Mouse (Mus musculus): ENCODE data around the gene Tshz2. TPM values are rescaled to one million over a fixed set of nuclear protein-coding genes. Genes with fewer than 3 reads are reported as not detected.
A peak's percentile ranks its signal among the peaks of the same experiment; 100 is the strongest.
"Not testable (repeated sequence)": the region's sequence is repeated elsewhere in the genome, so short reads cannot be mapped to it uniquely, and the experiment has no call there.

The Tshz2 gene
- total RNA-seq, 1 experiment from 2014 or later = 41.8 TPM

DNA sequence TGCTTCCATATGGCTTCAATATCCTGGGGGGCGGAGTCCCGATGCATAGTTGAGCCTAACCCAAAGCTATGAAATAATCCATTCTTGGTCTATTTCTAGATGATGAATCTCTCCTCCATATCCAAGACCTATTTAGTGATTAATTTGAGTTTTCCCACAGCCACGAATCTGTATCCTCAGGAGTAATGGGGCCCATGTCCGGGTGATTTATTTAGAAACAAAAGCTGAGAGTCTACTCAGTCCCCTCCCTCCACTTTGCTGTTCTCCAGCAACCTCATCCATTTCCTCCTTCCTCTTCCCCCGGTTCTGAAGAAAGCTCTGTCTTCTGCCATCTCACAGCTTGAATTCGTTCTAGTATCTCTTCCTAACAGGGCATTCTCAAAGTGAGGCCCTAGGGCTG lies 125.3 kb downstream of the Tshz2 start:
- DNase-seq = no peak

- no peak for DNase-seq
These were observed 127.3 kb downstream of the Tshz2 start for GRCm38 (mm10) chr2:169760117-169760516.

GRCm38 (mm10) chr2:169761726-169762125 lies 128.9 kb downstream of the Tshz2 start:
- no peak for DNase-seq

DNA sequence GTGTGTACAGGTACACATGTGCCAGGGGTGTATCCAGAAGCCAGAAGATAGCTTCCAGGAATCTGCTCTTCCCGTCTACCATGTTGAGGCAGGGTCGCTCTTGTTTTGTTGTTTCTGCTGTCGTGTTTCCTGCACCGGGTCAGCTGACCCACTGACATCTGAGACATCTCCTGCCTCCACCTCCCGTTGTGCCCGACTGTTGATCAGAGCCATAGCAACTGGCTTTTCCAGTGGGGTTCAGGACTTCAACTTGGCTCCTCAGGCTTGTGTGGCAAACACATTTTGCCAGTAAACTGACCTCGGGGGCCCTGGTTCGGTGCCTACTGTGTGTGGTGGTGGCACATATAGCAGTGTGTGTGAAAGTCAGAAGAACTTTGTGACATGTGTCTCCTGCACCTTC lies 129.5 kb downstream of the Tshz2 start:
- no peak for DNase-seq

GRCm38 (mm10) chr2:169763716-169764115 lies 130.9 kb downstream of the Tshz2 start:
- DNase-seq = no peak

GRCm38 (mm10) chr2:169766247-169766646 lies 133.4 kb downstream of the Tshz2 start:
- no peak for DNase-seq

- no peak for DNase-seq
These were observed 134.5 kb downstream of the Tshz2 start for GRCm38 (mm10) chr2:169767281-169767680.

- DNase-seq = no peak
These were observed 142.3 kb downstream of the Tshz2 start for GRCm38 (mm10) chr2:169775078-169775477.

GRCm38 (mm10) chr2:169777242-169777641 lies 144.4 kb downstream of the Tshz2 start:
- peak; percentile 24 for DNase-seq

DNA sequence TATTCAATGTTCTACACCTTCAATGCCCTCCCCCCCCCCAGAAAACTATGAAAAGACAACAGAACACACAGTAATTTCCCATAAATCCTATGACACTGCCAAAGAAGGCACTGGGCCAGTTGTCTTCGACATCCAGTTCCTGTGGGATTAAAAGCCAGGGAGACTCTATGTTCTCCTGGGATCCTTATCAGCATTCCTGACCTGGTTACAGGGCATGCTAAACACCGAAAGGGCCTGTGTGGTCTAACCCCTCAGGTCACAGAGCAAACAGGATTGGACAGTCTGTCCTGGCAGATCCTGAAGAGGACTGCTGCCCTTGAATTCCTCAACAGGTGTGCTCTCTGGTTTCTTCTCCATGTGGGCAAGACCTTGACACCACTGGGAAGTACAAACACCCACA lies 145.0 kb downstream of the Tshz2 start:
- no peak for DNase-seq

GRCm38 (mm10) chr2:169778740-169779345 lies 146.0 kb downstream of the Tshz2 start:
- no peak for DNase-seq

- not testable (repeated sequence) for DNase-seq
These were observed 148.9 kb downstream of the Tshz2 start for GRCm38 (mm10) chr2:169781671-169782070.

DNA sequence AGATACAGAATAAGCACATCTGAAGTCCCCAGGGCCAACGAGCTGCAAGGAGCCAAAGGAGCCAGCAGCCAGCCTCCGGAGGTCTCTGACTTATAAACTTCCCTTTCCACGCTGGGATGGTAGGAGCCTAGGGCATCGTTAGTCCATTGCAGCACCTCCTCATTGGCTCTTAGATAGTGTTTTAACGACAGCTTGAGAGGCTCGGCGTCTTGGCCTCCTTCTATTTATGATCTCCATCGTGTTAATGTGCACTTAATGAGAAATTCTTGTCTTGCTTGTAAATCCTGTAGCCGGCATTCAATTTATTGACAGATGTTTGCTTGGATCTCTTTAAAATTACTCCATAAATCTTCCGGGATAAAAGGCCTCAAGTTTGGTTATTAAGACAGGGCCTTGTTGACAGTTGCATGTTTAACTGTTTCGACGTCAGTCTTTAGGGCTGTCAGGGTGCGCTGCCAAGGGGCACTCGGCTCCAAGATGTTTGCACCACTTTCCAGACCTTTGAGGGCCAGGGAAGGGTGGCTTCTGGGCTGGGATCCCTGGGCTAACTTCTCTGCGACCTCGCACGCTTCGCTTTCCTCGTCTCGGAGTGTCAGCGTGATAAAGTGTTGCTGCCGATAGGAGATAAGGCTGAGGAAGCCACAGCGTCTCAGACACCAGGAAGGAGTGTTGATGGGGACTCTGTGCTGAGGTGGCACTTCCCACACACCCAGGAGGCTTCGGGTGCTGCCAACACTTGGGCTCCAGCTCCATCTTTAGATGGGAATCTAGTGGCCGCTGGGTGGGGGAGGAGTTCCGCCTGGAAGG lies 150.3 kb downstream of the Tshz2 start:
- no peak for DNase-seq

DNA sequence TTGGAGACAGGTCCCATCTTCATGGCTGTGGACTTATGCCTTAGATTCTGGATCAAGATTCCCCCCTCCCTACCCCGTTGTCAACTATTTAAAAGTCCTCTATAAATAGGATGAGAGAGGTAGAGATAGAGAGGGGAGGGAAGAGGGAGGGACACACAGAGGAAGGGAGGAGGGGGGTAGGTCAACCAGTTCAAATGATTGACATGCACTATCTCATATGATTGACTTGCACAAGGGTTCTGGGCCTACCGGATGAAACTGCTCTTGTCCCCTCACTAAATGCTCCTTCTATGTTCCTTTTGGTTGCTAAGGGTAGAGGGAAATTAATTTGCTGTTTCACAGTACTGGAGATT lies 150.8 kb downstream of the Tshz2 start:
- no peak for DNase-seq

- no peak for DNase-seq
These were observed 154.6 kb downstream of the Tshz2 start for GRCm38 (mm10) chr2:169787381-169787780.

DNA sequence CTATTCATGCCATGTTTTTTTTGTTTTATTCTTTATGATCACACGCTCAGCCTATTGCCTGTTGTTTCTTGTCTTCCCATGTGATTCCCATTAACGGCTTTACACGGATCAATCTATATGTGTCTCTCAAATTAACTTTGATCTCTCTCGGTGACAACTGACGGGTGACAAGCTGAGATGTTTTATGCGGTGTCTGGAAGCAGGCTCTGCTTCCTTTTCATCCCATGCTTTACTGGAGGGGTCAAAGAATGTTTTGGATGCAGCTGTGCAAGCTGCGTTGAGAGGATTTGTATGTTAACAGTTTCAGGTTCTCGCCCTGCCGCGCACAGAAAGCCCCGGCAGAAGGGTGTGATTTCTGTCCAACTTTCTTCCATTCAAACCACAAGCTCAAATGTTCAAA lies 155.1 kb downstream of the Tshz2 start:
- DNase-seq = no peak

DNA sequence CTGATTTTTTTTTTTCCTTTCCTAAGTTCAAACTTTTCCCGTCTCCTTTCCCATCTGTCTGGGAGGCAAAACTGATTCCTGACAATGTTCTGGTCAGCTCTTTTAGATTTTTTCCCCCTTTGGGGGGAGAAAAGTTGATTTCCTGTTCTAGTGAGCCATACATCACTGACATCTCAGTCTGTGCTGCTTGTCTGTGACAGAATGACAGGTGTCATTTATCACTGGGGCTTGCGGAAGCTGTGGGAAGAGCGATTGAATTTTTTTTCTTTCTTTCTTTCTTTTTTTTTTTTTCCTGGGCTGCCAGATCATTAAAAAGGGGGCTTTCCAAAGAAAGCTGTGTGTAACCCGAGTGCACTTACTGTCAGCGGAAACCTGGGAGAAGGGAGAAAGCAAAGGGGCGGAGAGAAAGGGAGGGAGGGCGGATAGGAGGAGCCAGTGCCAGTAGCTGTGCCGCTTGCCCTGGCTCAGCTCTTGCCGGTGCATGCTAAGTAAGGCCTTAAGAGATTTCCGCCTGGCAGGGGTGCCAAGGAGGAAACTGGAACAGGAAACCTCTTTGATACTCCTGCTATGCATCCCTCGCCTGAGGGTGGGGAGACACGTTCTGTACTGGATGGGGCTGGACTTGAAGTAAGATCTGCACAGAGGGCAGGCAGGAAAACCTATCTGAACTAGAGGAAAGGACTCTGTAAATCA lies 157.8 kb downstream of the Tshz2 start:
- DNase-seq = peak; percentile 66

DNA sequence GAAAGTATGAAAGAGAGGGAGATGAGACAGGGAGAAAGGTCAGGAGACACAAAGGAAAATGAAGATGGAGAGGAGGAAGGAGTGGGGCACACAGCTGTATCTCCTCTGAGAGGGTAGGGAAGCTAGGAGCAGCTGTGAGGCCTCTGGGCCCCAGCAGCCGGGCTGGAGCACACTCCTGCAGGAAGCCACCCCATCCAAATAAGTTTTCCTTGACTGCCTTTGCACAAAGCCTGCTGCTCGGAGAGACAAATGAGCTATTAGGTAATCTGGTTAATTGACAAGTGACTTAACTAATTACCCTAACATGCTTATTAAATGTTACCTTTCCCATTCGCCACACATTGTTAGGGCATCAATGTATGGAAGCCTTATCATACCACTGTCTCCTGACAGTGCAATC lies 159.9 kb downstream of the Tshz2 start:
- DNase-seq = no peak

- no peak for DNase-seq
These were observed 169.4 kb downstream of the Tshz2 start for GRCm38 (mm10) chr2:169802241-169802640.

DNA sequence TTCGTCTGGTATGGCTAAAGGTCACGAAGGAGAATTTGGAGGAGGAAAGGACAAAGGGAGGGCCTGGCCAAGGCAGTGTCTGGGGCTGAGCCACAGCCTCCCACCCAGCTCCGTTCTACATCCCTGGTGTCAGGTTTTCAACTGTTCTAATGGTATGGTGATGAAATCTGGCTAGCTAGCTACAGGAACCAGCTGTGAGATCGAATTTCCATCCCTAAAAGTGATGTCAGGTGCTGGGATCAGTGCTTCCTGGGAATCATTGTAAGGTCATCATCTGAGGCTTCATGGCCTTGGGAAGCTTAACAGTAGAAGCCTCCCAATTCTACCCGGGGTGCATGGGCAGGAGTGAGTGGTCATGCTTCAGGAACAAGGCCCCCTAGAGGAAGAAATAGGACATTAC lies 171.6 kb downstream of the Tshz2 start:
- no peak for DNase-seq

- DNase-seq = no peak
These were observed 172.7 kb downstream of the Tshz2 start for GRCm38 (mm10) chr2:169805545-169805944.

DNA sequence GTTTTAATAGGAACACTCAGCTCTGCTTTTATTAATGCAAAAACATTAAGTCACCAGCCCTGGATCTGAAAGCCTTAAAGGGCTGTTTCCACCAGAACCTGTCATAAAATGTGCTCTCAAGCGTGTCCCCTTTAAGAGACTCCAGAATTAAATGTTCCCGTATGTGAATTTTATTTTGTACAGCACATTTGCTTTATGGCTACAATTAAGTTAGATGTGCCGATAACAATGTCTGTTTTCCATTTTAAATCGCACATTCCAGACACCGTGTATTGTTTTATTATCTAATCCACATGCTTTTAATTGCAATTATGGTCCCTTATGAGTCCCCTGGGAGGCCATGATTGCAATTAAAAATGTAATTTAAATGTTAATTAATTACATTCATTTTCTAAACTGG lies 178.8 kb downstream of the Tshz2 start:
- no peak for DNase-seq

GRCm38 (mm10) chr2:169812055-169812454 lies 179.2 kb downstream of the Tshz2 start:
- DNase-seq = no peak

DNA sequence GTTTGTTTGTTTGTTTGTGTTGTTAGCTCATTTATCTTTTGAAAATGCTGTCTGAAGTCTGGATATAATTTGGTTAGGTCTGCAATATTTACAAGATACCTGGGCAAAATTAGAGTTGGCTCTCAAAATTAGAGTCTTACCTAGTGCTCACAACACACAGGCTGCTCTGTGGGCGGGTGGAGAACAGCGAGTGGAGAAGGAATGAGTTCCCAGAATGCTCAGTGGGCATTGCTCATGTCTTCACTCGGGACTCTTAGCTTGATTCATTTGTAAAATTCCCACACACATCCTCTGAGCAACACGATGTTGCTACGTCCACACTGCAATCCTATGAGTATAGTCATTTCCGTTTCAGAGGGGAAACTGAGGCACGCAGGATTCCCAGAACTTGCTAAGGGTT lies 180.1 kb downstream of the Tshz2 start:
- DNase-seq = no peak
